Mouse (Mus musculus): ENCODE data around the gene Wdr82.
A peak's percentile ranks its signal among the peaks of the same experiment; 100 is the strongest.
"Not testable (repeated sequence)": the region's sequence is repeated elsewhere in the genome, so short reads cannot be mapped to it uniquely, and the experiment has no call there.

Wdr82 gene

DNA sequence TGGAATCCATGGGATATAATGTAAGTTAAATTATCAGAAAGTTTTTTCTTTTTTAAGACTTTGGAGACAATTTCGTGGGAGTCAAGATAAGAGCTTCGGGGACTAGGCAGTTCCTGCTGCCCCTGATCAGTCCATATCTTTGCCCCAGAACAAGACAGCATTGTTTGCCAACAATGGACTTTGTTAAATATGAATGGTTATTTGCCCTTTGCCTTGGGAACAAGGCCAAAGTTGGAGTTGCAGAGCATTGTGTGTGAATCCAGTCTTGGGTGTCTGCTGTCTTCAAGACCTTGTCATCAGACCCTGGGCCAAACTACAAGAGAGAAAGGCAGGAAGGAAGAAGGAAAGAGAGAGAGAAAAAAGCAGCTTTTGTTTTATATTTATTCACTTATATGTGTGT, 4.0 kb upstream of the Wdr82 start:
- DNase-seq (ENCODE audit: low spot score in 2 of 2): no peak

DNA sequence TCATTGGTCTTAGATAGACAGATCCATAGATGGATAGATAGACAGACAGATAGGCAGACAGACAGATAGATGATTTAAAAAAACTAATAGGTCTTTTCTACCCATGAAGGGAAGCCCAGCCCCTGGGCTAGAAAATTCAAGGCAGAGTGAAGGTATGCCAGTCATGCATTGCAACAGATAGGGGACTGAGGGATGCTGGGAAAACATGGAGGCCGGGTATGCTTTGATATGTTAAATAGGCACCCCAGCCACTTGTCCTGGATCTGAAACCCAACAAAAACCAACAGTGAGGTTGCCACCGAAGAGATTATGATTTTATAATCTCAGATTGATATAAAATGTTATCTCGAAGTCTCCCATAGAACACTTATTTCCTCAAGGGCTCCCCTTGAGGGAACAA, 3.5 kb upstream of the Wdr82 start:
- DNase-seq (ENCODE audit: low spot score in 2 of 2): no peak

DNA sequence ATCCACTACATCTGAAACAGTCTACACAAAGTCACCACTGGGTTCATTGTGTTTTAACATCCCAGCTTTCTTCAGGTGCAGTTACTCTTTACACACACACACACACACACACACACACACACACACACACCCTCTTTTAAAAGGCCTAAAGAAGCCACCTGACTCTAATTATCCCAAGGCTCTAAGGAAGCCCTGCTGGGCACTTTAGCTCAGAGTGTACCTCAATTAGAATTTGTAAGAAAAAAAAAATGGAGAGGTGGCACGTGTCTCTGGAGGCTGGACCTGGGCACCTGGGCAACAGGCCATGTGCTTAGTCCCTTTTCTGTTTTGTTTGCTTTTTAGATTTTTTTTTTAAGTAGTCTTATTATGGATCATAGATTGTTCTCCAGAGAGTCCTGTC, 3.0 kb upstream of the Wdr82 start:
- no peak for DNase-seq (ENCODE audit: low spot score in 2 of 2)

DNA sequence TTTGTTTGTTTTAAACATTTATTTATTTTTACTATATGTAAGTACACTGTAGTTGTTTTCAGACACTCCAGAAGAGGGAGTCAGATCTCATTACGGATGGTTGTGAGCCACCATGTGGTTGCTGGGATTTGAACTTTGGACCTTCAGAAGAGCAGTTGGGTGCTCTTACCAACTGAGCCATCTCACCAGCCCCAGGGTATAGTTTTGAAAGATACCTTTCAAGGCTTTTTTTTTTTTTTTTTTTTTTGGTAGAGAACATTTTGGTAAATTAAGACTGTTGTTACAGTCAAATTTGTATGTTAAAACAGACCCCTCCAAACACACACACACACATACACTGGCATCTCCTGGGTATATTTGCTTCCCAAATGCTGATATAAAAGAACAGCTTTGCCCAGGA, 1.7 kb upstream of the Wdr82 start:
- not testable (repeated sequence) for DNase-seq (ENCODE audit: low spot score in 2 of 2)

DNA sequence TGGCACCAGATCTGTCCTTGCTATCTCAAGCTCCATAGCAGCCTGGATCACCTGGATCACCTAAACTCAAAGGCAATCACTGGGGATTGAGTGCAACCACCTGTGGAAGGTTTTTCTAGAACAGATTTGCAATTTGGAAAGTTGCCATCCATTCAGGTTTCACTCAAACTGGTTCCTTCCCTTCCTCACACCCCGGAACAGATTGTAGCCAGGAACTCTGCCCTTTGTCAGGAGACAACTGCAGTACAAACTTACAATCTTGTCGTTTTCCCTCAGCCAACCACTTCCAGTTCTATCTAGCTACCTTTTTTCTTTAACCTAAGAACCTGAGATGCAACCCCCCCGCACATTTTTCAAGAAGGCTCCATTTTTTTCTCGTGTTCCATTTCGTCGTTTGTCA, 811 bp upstream of the Wdr82 start:
- DNase-seq (ENCODE audit: low spot score in 2 of 2): no peak

DNA sequence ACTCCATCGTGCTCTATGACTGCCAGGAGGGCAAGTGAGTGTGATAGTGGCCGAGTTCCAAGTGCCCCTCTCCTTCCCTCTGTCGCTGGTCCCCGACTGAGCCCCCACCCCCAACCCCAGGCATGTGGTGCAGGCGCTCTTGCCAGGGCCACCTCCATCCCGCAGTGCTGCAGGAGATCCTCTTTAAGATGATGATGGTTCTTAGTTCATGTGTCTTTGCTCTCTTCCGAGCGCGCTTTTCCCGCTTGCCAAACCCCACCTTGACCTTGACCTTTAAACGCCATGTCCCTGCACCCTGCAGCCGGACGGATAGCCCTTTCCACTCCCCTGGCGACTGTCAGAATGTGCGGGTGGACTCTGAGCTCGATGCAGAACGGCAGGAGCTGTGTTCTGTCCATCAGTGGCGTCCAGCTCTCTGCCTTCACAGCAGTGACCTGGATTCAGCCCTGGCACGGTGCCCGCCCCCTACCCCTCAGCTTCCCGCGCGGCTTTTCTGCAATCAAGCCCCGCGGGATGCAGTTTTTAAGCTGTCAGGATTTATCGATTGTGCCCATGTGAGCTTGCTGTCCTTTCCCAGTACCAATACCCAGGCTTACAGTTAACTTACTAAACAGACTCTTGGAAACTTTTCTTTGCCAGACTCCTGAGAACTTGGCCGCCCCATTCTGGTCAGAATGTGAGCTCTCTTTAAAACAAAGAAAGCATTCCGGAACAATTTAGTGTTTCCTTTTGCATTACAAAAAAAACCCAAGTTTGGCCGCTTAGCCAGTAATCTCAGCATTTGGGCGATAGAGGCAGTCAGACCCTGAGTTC, 824 bp downstream of the Wdr82 start:
- DNase-seq (ENCODE audit: low spot score in 2 of 2): peak; percentile 30 to 53

DNA sequence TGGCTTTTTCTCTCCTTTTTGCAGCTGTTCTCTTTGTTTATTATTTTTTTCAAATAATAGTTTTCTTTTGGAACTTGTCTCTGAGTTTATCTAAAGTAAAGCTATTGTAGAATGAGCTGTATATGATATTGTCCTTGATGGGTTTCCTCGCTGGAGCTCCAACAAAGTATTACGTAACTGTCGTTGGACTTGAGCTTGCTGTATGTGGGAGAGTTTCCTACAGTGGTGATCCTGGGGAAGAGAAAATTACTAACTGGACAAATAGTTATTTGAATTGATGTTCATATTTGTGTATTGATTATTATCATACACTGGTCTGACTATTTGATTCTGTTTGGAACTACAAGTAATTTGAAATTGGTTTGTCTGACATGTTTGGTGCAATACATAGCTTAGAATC, 1.8 kb downstream of the Wdr82 start:
- no peak for DNase-seq (ENCODE audit: low spot score in 2 of 2)

DNA sequence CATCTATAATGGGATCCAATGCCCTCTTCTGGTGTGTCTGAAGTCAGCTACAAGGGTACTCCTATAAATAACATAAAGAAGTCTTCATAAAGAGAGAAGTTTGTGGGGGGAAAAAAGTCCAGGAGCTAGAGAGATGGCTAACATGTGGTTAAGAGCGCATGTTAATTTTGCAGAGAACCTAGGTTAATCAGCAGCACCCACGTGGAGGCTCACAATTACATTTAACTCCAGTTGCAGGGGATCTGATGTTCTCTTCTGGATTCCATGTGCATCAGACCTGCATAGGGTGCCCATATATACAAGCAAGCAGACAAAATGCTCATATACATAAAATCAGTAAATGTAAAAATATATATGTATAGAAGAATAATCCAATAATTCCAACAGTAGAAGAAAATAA, 2.6 kb downstream of the Wdr82 start:
- DNase-seq (ENCODE audit: low spot score in 2 of 2): no peak

DNA sequence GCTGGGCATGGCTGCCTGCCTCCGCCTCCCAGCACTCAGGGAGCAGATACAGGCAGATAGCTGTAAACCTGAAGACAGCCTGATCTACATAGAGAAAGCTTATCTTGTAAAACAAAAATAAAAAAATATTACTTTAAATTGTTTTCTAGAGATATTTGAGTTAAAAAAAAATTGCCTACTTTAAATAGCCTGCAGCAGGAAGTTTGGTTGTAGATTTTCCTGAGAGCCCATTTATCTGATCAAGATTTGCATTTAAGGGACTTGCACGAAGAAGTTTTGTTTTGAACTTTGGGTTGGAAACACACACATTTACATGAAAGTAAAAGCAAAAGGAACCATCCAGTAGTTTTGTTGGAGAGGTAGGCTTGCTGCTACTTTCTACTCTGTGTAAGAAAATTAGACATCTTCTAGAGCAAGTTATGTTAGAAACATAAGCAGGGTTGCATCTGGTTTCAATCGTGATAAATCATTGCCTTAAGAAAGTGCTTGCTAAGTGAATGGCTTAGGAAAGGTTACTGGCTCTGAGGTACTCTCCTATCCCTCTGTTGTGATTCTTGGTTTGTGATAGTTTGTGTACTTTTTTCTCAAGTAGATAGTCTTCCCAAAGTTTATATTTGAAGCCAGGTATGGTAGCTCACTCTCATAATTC, 4.9 kb downstream of the Wdr82 start:
- no peak for DNase-seq (ENCODE audit: low spot score in 2 of 2)

DNA sequence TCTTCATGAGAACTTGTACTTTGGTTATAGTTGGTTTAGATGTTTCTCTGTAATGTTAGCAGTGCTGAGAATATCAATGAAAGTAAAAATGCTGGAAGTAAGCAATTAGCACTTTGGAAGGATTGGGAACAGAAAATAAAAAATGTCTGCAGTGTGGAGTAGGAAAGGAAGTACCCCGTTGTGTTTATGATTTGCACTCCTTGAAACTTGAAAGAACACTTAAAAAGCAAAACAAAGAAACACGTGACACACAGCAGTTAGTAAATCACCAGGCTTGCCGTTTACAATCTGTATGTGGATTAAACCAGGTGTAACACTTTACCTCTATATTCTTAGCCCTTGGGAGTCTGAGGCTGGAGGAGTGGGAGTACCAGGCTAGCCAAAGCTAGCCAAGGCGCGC, 6.0 kb downstream of the Wdr82 start:
- DNase-seq (ENCODE audit: low spot score in 2 of 2): no peak

DNA sequence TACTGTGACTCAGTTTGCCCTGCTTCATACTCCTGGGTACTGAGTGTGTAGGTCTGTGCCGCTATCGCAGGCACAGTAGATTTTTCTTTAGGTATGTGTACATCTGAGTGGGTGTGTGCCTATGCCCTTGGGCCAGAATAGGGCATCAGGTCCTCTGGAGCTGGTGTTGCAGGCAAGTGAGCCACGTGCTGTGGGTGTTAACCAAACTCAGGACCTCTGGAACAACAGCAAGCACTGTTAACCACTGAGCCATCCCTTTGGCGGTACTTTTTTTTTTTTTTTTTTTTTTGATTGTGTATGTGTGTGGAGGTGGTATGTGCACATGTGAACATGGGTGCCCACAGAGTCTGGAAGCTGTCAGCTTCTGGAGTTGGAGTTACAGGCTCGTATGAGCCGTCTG, 7.1 kb downstream of the Wdr82 start:
- no peak for DNase-seq (ENCODE audit: low spot score in 2 of 2)

DNA sequence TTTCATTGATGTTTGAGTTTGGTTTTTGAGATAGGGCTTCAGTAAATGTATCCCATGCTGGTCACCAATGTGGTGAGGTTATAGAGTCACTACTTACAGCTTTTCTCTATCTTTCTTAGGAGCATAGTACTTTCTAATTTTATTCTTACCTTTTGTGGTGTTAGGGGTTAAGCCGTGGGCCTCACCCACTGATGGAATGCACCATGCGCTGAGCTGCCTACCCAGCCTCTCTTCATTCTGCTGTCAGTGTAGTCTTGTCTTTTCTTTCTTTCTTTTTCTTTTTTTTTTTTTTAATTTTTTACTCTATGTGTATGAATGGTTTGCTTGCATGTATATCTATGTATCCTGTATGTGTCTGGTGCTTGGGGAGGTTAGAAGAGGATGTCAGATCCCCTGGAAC, 8.7 kb downstream of the Wdr82 start:
- DNase-seq (ENCODE audit: low spot score in 2 of 2): no peak

DNA sequence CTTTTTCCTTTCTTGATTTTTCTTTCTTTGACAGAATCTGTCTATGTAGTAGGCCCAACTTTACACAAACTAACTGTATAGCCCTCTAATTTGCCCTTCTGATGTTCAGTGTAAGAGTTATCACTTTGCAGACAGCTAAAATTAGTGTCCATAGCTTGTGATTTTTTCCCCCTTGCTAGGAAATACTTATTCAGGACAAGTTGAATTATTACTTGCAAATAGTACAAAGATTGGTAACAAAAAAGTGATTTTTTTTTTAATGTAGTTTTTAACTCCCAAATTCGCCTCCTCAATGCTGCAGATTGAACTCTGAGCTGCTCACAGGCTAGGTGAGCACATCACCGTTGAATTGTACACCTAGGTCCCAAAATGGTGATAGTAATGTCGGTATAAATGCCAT, 9.2 kb downstream of the Wdr82 start:
- no peak for DNase-seq (ENCODE audit: low spot score in 2 of 2)

DNA sequence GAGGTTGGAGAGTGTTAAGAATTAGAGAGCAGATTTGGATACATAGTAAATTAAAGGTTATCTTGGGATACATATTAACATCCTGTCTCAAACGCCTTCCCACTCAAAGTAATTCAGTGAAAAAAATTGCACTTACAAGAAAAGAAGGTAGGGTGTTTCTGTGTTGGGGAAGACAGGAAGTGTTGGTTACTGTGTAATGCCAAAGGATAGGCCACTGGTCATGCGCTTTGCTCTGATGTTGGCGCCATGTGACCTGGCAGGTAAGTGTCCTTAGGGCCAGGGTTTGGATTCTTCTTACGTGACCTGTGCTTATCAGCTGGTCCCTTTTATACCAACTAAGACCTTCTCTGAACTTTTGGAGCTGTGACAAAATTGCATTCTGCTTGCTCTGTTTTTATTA, 11.4 kb downstream of the Wdr82 start:
- no peak for DNase-seq (ENCODE audit: low spot score in 2 of 2)

DNA sequence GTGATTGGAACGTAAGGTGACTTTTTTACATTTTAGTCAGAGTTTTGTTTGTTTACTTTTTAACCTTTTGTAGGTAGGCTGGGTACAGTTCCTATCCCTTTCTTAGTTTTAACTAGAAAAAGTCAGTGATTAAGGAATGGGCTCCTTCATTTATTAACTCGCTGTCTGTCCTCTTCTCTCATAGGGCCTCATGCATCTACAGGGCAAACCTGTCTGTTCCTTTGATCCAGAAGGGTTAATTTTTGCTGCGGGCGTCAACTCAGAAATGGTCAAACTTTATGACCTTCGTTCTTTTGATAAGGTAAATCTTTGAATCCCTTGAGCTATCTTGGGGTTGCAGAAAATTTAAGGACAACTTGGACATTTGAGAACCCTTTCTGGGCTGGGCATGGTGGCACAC, 13.3 kb downstream of the Wdr82 start:
- DNase-seq (ENCODE audit: low spot score in 2 of 2): no peak

DNA sequence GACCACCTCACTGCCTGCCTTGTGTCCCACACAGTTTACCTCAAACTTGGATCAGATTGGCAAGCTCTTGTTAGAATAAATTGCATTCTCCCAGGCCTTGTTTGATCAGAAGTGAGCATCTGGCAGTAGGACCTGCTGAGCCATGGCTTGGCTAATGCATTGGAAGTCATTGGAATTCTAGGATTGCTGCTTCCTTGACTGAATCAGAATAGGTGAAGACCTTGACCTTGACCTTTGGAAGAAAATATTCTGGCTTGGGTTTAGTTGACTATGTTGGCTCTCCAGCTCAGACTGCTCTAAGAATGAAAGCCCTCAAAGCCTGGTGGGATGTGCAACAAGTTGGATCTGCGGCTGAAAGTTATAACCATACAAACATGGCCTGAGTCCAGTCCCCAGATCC, 20.6 kb downstream of the Wdr82 start:
- DNase-seq (ENCODE audit: low spot score in 2 of 2): no peak

DNA sequence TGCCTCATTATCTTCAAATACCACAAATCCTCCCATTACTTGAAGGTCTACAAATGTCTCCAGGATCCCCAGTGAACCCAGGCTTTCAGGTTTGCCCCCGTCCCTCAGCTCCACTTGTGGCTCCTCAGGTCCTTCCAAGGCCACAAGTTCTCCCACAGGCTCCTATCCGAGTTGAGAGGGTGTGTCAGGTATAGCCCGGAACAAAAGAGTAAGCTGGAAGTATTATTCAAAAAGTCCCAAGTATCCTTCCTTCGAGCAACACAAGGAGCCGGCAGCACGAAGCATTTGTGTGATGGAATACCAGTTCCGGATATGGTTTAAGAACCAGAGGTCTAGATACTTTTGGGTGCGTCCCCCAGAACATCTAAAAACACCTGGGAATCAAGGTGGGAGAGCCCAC, 21.3 kb downstream of the Wdr82 start:
- DNase-seq (ENCODE audit: low spot score in 2 of 2): no peak

DNA sequence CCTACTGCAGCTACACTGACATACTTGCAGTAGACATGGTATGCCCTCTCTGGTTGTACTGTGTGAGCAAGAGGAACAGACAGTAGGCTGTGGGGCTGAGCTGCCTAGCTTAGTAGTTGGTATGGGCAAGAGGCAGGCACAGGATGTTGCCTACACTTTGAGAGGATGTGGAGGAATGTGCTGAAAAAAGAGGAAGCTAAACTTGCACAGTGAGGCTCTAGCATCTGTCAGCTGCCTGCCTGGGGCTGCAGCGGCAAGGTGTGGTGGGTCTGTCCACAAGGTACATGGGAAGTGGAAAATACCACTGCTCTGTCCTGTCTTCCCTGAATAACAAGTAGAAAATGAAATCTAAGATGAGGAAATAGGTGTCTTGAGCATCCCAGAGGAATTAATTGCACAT, 22.3 kb downstream of the Wdr82 start:
- no peak for DNase-seq (ENCODE audit: low spot score in 2 of 2)

DNA sequence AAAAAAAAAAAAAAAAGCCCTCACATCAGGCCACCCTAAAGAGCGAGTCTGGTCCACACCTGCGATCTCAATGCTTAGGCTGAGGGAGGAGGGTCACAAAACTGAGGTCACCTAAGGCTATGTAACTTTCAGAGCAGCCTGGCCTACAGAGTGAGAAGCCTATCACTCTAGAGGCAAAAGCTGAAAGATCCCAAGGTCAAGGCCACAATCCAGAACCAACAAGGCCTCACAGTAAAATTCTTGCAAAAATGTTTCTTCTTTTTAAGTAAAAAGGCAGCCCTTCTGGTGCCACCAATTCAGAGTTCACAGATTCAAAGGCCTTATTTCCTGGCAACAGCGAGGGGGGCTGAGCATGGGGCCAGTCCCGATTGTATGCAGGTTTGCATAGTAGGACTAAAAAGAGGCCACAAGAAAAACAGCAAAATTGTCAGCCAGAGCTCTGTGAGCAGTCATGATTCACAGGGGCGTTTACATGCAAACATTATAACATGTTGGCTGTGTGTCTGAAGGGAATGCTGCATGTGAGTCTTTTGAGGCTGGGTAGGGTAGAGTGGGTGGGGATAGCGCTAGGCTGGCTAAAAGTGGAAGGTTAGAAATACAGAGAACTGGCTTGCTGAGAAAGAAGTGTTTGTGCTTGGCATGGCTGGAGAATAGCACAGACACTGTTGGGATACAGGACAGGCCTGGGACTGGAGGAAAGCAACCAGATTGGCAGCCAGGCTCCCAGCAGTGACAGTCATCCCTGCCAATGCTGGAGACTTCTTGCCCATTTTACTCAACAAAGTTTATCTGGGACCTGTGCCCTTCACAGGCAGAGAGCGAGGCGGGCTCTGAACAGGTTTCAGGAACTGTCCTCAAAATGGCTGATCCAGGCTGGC, 23.4 kb downstream of the Wdr82 start:
- DNase-seq (ENCODE audit: low spot score in 2 of 2): no peak

DNA sequence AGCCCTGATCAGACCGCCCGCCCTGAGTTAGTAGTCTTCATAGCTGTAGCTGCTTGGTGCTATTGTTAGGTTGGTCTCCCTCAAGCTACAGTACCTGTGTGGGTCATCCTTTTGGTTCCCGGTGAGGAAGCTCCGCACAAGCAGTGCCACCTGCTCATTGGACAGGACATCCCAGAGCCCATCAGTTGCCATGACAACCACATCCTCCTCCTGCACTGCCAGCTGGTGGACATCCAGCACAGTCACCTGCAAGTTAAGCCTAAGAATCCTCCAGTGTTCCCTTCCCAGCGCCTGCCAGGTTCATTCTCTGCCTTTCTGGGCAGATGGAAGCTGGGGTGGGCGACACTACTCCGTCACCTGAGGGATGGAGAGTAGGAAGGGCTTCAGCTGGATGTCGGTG, 25.0 kb downstream of the Wdr82 start:
- no peak for DNase-seq (ENCODE audit: low spot score in 2 of 2)

DNA sequence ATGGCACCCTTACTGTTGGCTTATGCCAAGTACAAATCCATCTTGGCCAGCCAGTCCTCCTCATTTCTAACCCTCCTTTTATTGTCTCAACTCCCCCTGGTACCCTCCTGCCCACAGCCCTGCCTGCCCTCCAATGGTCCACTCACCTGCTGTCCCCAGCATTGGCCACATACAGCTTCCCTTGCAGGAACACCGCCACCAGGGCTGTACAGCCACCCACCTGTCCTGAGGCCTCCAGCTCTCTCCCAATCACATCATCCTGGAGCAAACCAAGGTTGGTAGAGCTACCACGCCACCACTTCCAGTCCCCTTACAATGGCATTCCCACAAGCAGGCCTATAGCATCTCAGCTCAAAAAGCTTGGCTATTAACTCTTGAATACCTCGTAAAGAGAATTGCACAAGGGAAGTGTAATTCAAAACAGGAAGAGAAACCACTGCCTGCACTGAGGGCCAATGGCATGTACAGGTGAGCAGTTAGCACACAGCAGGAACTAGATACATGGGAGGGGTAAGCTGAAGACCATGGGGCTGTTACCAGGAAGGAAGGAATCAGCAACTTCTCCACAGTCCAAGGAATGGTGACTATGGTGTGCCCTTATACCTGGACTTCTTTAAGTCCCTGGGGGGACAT, 26.5 kb downstream of the Wdr82 start:
- DNase-seq (ENCODE audit: low spot score in 2 of 2): no peak

DNA sequence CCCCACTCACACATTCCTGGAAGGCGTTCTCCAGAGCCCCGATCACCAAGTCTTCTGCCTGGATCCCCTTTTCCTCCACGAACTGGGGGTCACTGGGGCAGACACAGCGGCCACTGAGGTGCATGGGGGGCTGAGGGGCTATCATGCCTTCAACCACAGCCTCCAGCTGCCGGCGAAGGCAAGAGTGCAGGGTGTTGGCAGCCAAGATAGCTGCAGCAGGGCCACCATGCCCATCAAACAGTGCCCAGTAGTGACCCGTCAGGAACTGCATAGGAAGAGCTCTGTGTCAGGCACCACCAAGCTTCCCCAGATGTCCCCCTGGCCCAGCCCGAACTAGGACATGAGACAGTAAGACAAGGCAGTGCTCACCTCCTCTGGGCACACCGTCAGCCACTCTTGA, 27.0 kb downstream of the Wdr82 start:
- no peak for DNase-seq (ENCODE audit: low spot score in 2 of 2)
